Mouse (Mus musculus): Measurements from ENCODE around the gene Gna15. TPM values are rescaled to one million over a fixed set of nuclear protein-coding genes. Genes with fewer than 3 reads are reported as not detected.

Gna15 gene
- total RNA-seq, 1 experiment from 2014 or later: 13.4 TPM

- ATAC-seq (ENCODE audit: extremely low read depth, insufficient number of reproducible peaks, low FRiP score, poor library complexity, severe bottlenecking): no peak
These were observed 63.1 kb downstream of the Gna15 start for GRCm38 (mm10) chr10:81460951-81461350.

DNA sequence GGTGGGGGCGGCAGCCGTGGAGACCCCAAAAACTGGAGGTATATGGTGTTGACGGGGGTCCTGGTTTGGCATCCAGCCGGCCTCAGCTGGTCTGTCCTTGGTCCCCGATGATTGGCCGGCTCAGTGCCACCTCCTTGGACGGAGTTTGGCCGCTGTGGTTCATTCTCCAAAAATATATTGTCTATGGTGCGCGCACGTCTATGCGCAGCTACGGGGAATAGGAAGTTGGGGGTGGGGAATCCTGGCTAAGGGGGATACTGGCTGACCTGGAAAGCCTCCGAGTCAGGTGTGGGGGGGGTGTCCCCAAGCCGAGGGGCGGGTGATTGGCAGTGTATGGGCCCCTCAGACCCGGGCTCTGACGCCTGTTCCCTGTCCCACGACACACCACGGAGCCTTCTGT lies 63.6 kb downstream of the Gna15 start:
- no peak for ATAC-seq (ENCODE audit: extremely low read depth, insufficient number of reproducible peaks, low FRiP score, poor library complexity, severe bottlenecking)

GRCm38 (mm10) chr10:81459399-81459798 lies 64.6 kb downstream of the Gna15 start:
- ATAC-seq (ENCODE audit: extremely low read depth, insufficient number of reproducible peaks, low FRiP score, poor library complexity, severe bottlenecking): no peak

GRCm38 (mm10) chr10:81458267-81458666 lies 65.8 kb downstream of the Gna15 start:
- no peak for ATAC-seq (ENCODE audit: extremely low read depth, insufficient number of reproducible peaks, low FRiP score, poor library complexity, severe bottlenecking)

DNA sequence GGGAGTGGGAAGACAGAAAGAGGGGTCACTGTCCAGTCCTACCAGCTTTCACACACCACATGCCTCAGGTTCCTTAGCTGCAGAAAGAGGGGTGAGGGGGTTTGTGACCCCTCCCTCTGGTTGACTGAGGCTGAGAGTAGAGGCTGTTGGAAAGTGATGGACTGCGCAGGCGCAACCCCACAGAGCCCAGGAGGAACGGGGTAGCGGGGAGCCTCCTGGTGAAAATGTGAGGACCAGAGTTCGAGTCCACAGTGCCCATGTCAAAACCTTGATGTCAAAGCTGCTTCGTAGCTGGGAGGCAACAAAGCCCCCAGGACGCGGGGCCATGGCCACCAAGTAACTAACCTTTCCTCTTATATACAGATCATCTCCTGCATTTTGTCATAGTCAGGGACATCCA lies 66.4 kb downstream of the Gna15 start:
- no peak for ATAC-seq (ENCODE audit: extremely low read depth, insufficient number of reproducible peaks, low FRiP score, poor library complexity, severe bottlenecking)

- ATAC-seq (ENCODE audit: extremely low read depth, insufficient number of reproducible peaks, low FRiP score, poor library complexity, severe bottlenecking): no peak
These were observed 67.0 kb downstream of the Gna15 start for GRCm38 (mm10) chr10:81456983-81457563.

DNA sequence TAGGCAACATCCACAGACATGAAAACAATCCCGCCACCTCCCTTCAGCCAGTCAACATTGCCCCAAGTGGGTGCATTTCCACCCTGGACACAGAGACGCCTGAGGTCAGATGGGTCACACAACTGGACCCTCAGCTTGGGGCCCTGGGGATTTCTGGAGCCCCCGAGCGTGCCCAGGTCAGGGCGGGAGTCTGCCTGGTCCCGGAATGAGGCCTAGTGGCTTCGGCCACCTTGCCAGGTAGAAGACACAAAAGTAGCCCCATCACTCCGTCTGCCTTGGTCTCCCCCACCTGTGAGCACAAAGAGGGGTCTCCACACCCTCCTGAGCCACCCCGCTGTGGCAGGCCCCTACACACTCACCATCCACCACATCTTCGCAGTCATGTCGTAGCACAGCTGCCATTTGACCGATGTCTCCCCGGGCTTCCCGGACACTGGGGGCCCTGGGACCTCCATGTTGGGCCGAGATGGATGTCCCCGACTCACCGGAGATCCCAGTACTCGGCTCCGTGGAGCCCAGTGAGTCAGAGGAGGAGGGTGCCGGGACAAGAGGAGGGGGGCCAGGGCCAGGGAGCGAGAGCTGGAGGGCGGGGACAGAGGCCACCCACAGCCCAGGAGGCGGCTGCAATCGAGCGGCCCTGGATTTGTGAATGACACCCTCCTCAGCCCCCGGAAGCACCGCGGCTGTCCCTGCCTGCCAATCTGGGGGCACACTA lies 68.7 kb downstream of the Gna15 start, which contains the start of gene Nfic:
Nfic (minus strand) TSS at position 455 of the 715 bp plus-strand sequence.
- no peak for ATAC-seq (ENCODE audit: extremely low read depth, insufficient number of reproducible peaks, low FRiP score, poor library complexity, severe bottlenecking)

DNA sequence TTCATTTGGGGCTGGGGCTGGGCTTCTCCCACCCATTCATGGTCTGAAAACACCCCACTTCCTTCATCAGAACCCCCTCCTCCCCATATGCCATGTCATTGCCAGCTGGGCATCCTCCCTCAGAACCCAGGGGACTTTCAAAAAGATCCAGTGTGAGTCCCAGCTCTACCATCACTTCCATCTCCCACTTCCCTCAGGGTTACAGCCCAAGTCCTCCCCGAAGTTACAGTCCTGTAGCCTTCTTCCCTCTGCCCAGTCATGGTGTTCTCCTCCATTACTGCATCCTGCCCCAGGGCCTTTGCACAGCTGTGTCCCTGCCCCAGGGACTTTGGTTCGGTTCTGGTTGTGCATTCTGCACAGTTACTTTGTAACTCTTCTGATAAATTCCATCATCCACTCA lies 69.9 kb downstream of the Gna15 start:
- ATAC-seq (ENCODE audit: extremely low read depth, insufficient number of reproducible peaks, low FRiP score, poor library complexity, severe bottlenecking): no peak

DNA sequence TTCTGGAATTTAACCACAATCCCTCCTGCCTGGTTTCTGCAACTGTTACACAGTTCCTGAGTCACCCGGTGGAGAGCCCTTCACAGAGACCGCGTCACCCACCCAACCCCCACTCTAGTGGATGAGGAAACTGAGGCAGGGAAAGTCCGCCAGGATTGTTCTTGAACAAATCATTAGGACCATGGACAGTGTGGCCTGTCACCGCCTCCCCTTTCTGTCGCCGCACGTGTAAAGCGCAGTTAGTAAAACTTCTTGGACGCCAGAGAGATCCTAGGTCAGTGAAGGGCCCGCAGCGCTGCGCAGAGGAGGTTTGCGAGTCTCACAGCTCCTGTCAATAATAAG lies 71.1 kb downstream of the Gna15 start:
- ATAC-seq (ENCODE audit: extremely low read depth, insufficient number of reproducible peaks, low FRiP score, poor library complexity, severe bottlenecking): no peak

Other genes starting within 250 kb of the Gna15 start
- gene Tjp3, start 232.6 kb downstream of the Gna15 start, total RNA-seq (2017): 7.2 and 13.1 TPM in 2 replicates
- gene Pip5k1c, start 231.3 kb downstream of the Gna15 start, total RNA-seq (2017): 98.0 and 112 TPM in 2 replicates
- 30.1 and 38.4 TPM in 2 replicates for gene Cactin, start 203.1 kb downstream of the Gna15 start, total RNA-seq (2017)
- 4.1 and 5.6 TPM in 2 replicates for gene Tbxa2r, start 195.5 kb downstream of the Gna15 start, total RNA-seq (2017)
- 0.25 TPM in 1 of 2 replicates, not detected in the other for gene Gipc3, start 181.0 kb downstream of the Gna15 start, total RNA-seq (2017)
- gene Hmg20b, start 173.7 kb downstream of the Gna15 start, total RNA-seq (2017): 30.3 and 36.5 TPM in 2 replicates
- gene Mfsd12, start 166.7 kb downstream of the Gna15 start, total RNA-seq (2017): 2.6 and 2.8 TPM in 2 replicates
- gene 4930404N11Rik, start 158.4 kb downstream of the Gna15 start, total RNA-seq (2017): 4.2 and 5.5 TPM in 2 replicates
- gene Fzr1, start 145.7 kb downstream of the Gna15 start, total RNA-seq (2017): 16.5 and 16.8 TPM in 2 replicates
- gene Dohh, start 139.8 kb downstream of the Gna15 start, total RNA-seq (2017): 11.2 and 16.9 TPM in 2 replicates
- gene Gm48551, start 139.8 kb downstream of the Gna15 start, total RNA-seq (2017): 3.1 and 5.6 TPM in 2 replicates
- gene Gm48552, start 135.2 kb downstream of the Gna15 start, total RNA-seq (2017): 2.2 TPM in 1 of 2 replicates, not detected in the other
- gene Smim24, start 131.2 kb downstream of the Gna15 start, total RNA-seq (2017): 2.5 and 2.6 TPM in 2 replicates
- 8.3 and 12.2 TPM in 2 replicates for gene Nfic, start 68.6 kb downstream of the Gna15 start, total RNA-seq (2017)
- not detected in 2 replicates for gene Celf5, start 41.5 kb downstream of the Gna15 start, total RNA-seq (2017)
- gene Ncln, start 27.8 kb downstream of the Gna15 start, total RNA-seq (2017): 148 and 149 TPM in 2 replicates
- gene S1pr4, start 24.1 kb downstream of the Gna15 start, total RNA-seq (2017): 61.1 and 63.1 TPM in 2 replicates
- 13.5 and 27.0 TPM in 2 replicates for gene Gna11, start 21.0 kb upstream of the Gna15 start, total RNA-seq (2017)
- gene Aes, start 35.3 kb upstream of the Gna15 start, total RNA-seq (2017): 276 and 331 TPM in 2 replicates
- gene Tle2, start 50.3 kb upstream of the Gna15 start, total RNA-seq (2017): 1.5 and 2.6 TPM in 2 replicates
- 1.9 TPM in 1 of 2 replicates, not detected in the other for gene Tle6, start 76.8 kb upstream of the Gna15 start, total RNA-seq (2017)
- gene BC025920, start 82.0 kb upstream of the Gna15 start, total RNA-seq (2017): 5.0 and 5.8 TPM in 2 replicates
- 5.6 and 6.4 TPM in 2 replicates for gene Sirt6, start 103.6 kb upstream of the Gna15 start, total RNA-seq (2017)
- gene Ankrd24, start 104.3 kb upstream of the Gna15 start, total RNA-seq (2017): 0.58 and 0.98 TPM in 2 replicates
- 7.9 and 9.8 TPM in 2 replicates for gene Gm10778, start 124.8 kb upstream of the Gna15 start, total RNA-seq (2017)
- gene Zfp433, start 180.6 kb upstream of the Gna15 start, total RNA-seq (2017): 11.8 and 21.3 TPM in 2 replicates
- 5.6 and 11.2 TPM in 2 replicates for gene Gm3055, start 246.9 kb upstream of the Gna15 start, total RNA-seq (2017)